Mouse (Mus musculus): ENCODE results near the gene Snw1. TPM values are rescaled to one million over a fixed set of nuclear protein-coding genes. Genes with fewer than 3 reads are reported as not detected.
A peak's percentile ranks its signal among the peaks of the same experiment; 100 is the strongest.

The Snw1 gene
- polyA plus RNA-seq, 1 experiment from 2014 or later = 88.9 TPM

- H3K9ac ChIP-seq (ENCODE audit: low read length) = peak overlapping the region; percentile 96
- H3K4me2 ChIP-seq (ENCODE audit: low read depth, low read length) = peak overlapping the region; percentile 80
- H3K4me3 ChIP-seq (ENCODE audit: low read length) = peak overlapping the region; percentile 79
- ATAC-seq (replicated peaks; ENCODE audit: extremely low read depth, insufficient read depth, low FRiP score) = no peak
- peaks cover 14% of the 10 kb centered on the region for H3K36me3 ChIP-seq (ENCODE audit: control insufficient read depth, insufficient read depth)
- no peaks in the 10 kb centered on the region for H3K27me3 ChIP-seq (ENCODE audit: control insufficient read depth, insufficient read depth, low read length)
- no peak overlapping the region for H3K27ac ChIP-seq (ENCODE audit: low read length)
- no peaks in the 10 kb centered on the region for H3K9me3 ChIP-seq (replicated peaks; ENCODE audit: control insufficient read depth, low read length)
- H3K4me1 ChIP-seq (ENCODE audit: control insufficient read depth, insufficient read depth, low read length) = peaks cover 10% of the 10 kb centered on the region
- 63% methylated on average over 7 of the region's 7 CpGs for WGBS
Measured at GRCm38 (mm10) chr12:87470263-87471136, 1.6 kb downstream of the Snw1 start.

GRCm38 (mm10) chr12:87464678-87465297 lies 7.3 kb downstream of the Snw1 start:
- no peak overlapping the region for H3K4me2 ChIP-seq (ENCODE audit: low read depth, low read length)
- H3K4me3 ChIP-seq (ENCODE audit: low read length) = no peak overlapping the region
- 82% methylated on average over 6 of the region's 6 CpGs for WGBS
- H3K36me3 ChIP-seq (ENCODE audit: control insufficient read depth, insufficient read depth) = peaks cover 45% of the 10 kb centered on the region
- H3K27ac ChIP-seq (ENCODE audit: low read length) = no peak overlapping the region
- no peaks in the 10 kb centered on the region for H3K4me1 ChIP-seq (ENCODE audit: control insufficient read depth, insufficient read depth, low read length)
- ATAC-seq (replicated peaks; ENCODE audit: extremely low read depth, insufficient read depth, low FRiP score) = no peak; the same call in 1 of the 2 replicates
- no peak overlapping the region for H3K9ac ChIP-seq (ENCODE audit: low read length)
- H3K27me3 ChIP-seq (ENCODE audit: control insufficient read depth, insufficient read depth, low read length) = no peaks in the 10 kb centered on the region
- no peaks in the 10 kb centered on the region for H3K9me3 ChIP-seq (replicated peaks; ENCODE audit: control insufficient read depth, low read length)

GRCm38 (mm10) chr12:87449456-87449855 lies 22.6 kb downstream of the Snw1 start:
- no peak for ATAC-seq (replicated peaks; ENCODE audit: extremely low read depth, insufficient read depth, low FRiP score)
- Histone ChIP-seq H3K36me3 (ENCODE audit: control insufficient read depth, insufficient read depth) (peaks cover 65% of the 10 kb centered on the region), H3K27me3 (ENCODE audit: control insufficient read depth, insufficient read depth, low read length) (no peaks in the 10 kb centered on the region), H3K9ac (ENCODE audit: low read length) (no peak overlapping the region), H3K4me1 (ENCODE audit: control insufficient read depth, insufficient read depth, low read length) (peaks cover 2% of the 10 kb centered on the region; the same call in 1 of the 2 replicates), H3K4me3 (ENCODE audit: low read length) (no peak overlapping the region), H3K4me2 (ENCODE audit: low read depth, low read length) (no peak overlapping the region), H3K27ac (ENCODE audit: low read length) (no peak overlapping the region), H3K9me3 (replicated peaks; ENCODE audit: control insufficient read depth, low read length) (no peaks in the 10 kb centered on the region)
- 85% methylated on average over 9 of the region's 9 CpGs for WGBS

GRCm38 (mm10) chr12:87444211-87444610 lies 27.9 kb downstream of the Snw1 start:
- Histone ChIP-seq H3K4me2 (ENCODE audit: low read depth, low read length) (peak overlapping the region; percentile 95), H3K4me1 (ENCODE audit: control insufficient read depth, insufficient read depth, low read length) (peaks cover 14% of the 10 kb centered on the region), H3K27ac (ENCODE audit: low read length) (no peak overlapping the region), H3K4me3 (ENCODE audit: low read length) (peak overlapping the region; percentile 77), H3K27me3 (ENCODE audit: control insufficient read depth, insufficient read depth, low read length) (no peaks in the 10 kb centered on the region), H3K36me3 (ENCODE audit: control insufficient read depth, insufficient read depth) (peaks cover 36% of the 10 kb centered on the region), H3K9ac (ENCODE audit: low read length) (peak overlapping the region; percentile 84), H3K9me3 (replicated peaks; ENCODE audit: control insufficient read depth, low read length) (no peaks in the 10 kb centered on the region)
- ATAC-seq (replicated peaks; ENCODE audit: extremely low read depth, insufficient read depth, low FRiP score) = no peak
- WGBS = 2% methylated on average over 16 of the region's 16 CpGs

GRCm38 (mm10) chr12:87443700-87444122 lies 28.4 kb downstream of the Snw1 start, which contains the start of the genes Slirp and Alkbh1:
Gene Slirp, plus strand, starts transcription at chr12:87443896.
Gene Alkbh1, minus strand, starts transcription at chr12:87444017.
- Histone ChIP-seq H3K36me3 (ENCODE audit: control insufficient read depth, insufficient read depth) (peaks cover 37% of the 10 kb centered on the region), H3K27me3 (ENCODE audit: control insufficient read depth, insufficient read depth, low read length) (no peaks in the 10 kb centered on the region), H3K4me3 (ENCODE audit: low read length) (peak within 1 kb of the TSS; percentile 77), H3K9ac (ENCODE audit: low read length) (peak within 1 kb of the TSS; percentile 84), H3K9me3 (replicated peaks; ENCODE audit: control insufficient read depth, low read length) (no peaks in the 10 kb centered on the region), H3K4me1 (ENCODE audit: control insufficient read depth, insufficient read depth, low read length) (peaks cover 14% of the 10 kb centered on the region), H3K27ac (ENCODE audit: low read length) (peak within 1 kb of the TSS; percentile 92), H3K4me2 (ENCODE audit: low read depth, low read length) (peak within 1 kb of the TSS; percentile 95)
- peak; percentile 83 for ATAC-seq (replicated peaks; ENCODE audit: extremely low read depth, insufficient read depth, low FRiP score)
- under 1% methylated on average over 28 of the region's 28 CpGs for WGBS

DNA sequence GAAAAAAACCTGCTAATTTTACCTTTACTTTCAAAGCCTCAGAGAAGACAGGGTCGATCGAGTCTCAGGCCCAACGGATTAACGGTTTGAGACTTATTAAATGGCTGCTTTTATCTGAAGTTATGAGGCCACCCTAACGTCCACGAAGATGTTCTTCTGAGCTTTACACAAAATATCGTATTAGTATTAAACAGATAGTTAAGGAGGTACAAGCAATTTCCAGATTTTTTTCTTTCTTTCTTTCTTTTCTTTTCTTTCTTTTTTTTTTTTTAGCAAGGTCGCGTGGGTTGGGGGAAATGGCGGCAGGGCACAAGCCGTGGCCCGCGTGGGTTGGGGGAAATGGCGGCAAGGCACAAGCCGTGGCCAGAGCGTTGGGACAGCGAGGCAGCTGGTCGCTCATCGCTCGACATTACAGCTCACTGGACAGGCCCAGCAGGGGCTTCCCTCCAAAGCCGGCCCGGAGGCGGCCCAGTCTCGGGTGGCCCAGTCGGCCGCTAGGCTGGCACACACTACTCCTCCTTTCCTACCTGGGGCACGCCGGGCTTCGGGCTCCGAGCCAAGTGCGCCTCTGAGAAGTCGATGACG lies 28.9 kb downstream of the Snw1 start:
- WGBS = under 1% methylated on average over 33 of the region's 33 CpGs
- H3K4me3 ChIP-seq (ENCODE audit: low read length) = peak overlapping the region; percentile 77

DNA sequence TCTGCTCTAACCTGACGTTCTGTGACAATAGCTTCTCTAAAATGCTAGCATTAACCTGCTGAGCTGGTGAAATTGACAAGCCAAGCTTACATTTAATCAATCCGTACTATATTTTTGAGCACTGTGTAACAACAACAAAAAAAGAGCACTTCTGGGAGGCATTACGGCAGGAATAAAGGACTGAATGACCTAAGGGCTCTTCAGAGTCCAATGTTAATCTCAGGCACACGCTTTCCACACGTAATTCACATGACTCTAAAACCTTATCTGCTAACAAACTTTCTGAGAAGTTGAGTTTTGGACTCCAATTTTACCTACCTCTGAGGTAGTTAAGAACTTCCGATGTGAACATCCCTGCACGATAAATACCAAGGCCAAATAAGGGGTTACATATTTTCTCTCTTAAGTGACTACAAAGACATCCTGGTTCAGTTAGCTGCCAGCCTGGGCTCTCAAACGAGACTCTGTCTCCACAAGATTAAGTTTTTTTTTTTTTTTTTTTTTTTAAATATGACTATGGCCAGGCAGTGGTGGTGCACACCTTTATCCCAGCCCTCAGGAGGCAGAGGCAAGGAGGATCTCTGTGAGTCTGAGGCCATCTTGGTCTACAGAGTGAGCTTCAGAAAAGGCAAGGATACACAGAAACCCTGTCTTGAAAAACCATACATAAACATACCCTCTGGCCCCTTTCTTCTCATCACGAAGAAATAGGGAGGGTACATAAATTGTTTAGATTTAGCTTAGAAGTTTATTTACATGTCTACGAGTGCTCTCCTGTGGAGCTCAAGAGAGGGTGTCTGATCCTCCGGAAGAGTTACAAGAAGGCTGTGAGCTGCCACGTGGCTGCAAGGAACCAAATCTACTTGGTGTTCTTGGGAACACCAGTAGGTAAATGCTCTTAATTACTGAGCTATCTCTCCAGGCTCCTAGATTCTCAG lies 29.6 kb downstream of the Snw1 start:
- ATAC-seq (replicated peaks; ENCODE audit: extremely low read depth, insufficient read depth, low FRiP score) = no peak
- 16% methylated on average over 12 of the region's 12 CpGs for WGBS
- peak overlapping the region; percentile 92 for H3K27ac ChIP-seq (ENCODE audit: low read length)
- H3K9ac ChIP-seq (ENCODE audit: low read length) = peak overlapping the region; percentile 84
- peak overlapping the region; percentile 77 for H3K4me3 ChIP-seq (ENCODE audit: low read length)
- peak overlapping the region; percentile 95 for H3K4me2 ChIP-seq (ENCODE audit: low read depth, low read length)
- no peaks in the 10 kb centered on the region for H3K9me3 ChIP-seq (replicated peaks; ENCODE audit: control insufficient read depth, low read length)
- peaks cover 39% of the 10 kb centered on the region for H3K36me3 ChIP-seq (ENCODE audit: control insufficient read depth, insufficient read depth)
- H3K4me1 ChIP-seq (ENCODE audit: control insufficient read depth, insufficient read depth, low read length) = peaks cover 14% of the 10 kb centered on the region
- H3K27me3 ChIP-seq (ENCODE audit: control insufficient read depth, insufficient read depth, low read length) = no peaks in the 10 kb centered on the region

More for the DNA sequence above, 28.9 kb downstream of the Snw1 start:
- peak; percentile 78 for ATAC-seq (replicated peaks; ENCODE audit: extremely low read depth, insufficient read depth, low FRiP score)
- Histone ChIP-seq H3K36me3 (ENCODE audit: control insufficient read depth, insufficient read depth) (peaks cover 38% of the 10 kb centered on the region), H3K9ac (ENCODE audit: low read length) (peak overlapping the region; percentile 84), H3K4me2 (ENCODE audit: low read depth, low read length) (peak overlapping the region; percentile 95), H3K27me3 (ENCODE audit: control insufficient read depth, insufficient read depth, low read length) (no peaks in the 10 kb centered on the region), H3K27ac (ENCODE audit: low read length) (peak overlapping the region; percentile 92), H3K4me1 (ENCODE audit: control insufficient read depth, insufficient read depth, low read length) (peaks cover 14% of the 10 kb centered on the region), H3K9me3 (replicated peaks; ENCODE audit: control insufficient read depth, low read length) (no peaks in the 10 kb centered on the region)

DNA sequence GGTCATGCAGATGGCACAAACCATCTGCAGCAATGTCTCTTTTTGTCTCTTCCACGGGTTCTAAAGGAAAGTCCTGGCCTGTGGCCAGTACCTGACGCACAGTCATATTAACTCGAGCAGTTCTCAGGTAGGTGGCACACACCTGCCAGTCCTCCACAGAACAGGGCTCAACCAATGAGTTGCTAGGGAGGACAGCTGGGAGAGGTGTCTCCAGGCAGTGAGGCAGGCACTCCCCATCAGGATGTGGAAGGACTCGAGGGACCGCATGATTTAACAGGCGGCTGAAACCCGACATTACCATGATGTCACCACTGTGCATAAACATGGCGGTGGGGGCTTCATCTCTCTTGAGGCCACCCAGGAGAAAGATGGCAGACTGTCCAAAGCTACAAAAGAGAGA lies 43.2 kb downstream of the Snw1 start:
- Histone ChIP-seq H3K4me2 (ENCODE audit: low read depth, low read length) (no peak overlapping the region), H3K9ac (ENCODE audit: low read length) (no peak overlapping the region), H3K4me1 (ENCODE audit: control insufficient read depth, insufficient read depth, low read length) (no peaks in the 10 kb centered on the region), H3K9me3 (replicated peaks; ENCODE audit: control insufficient read depth, low read length) (no peaks in the 10 kb centered on the region), H3K36me3 (ENCODE audit: control insufficient read depth, insufficient read depth) (peaks cover 75% of the 10 kb centered on the region), H3K27ac (ENCODE audit: low read length) (no peak overlapping the region), H3K4me3 (ENCODE audit: low read length) (no peak overlapping the region), H3K27me3 (ENCODE audit: control insufficient read depth, insufficient read depth, low read length) (no peaks in the 10 kb centered on the region)
- ATAC-seq (replicated peaks; ENCODE audit: extremely low read depth, insufficient read depth, low FRiP score) = no peak
- WGBS = 80% methylated on average over 8 of the region's 8 CpGs

All from heart, embryonic 16.5 days (tissue).